ENCODE assay signal across 22 mouse cellular contexts in the genomic region with DNA sequence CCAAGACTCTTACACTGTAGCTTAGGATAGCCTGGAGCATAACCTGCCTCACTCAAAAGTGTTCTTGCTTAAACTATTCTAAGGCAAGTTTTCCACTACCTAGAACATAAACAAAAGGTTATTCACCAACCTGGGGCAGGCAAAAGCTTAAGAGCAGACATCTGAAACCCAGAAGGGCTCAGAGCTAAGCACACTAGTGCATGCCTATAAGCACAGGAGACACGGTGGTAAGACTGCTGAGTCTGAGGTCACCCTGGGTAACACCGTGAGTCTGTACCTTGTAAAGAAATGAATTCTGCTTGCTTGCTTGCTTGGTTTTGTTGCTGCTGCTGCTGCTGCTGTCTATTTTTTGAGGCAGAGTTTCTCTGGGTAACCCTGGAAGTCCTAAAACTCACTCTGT.
"Had no signal": no experiment of that assay in that cellular context is flagged by ENCODE, and none has a peak within 500 bp of the region (broad histone marks: within the 10 kb centered on the region; RNA-seq: fewer than 3 reads in every experiment).

No protein-coding gene starts in this region.

- H3K4me1 ChIP-seq: lung, embryonic 15.5 days; midbrain, embryonic 15.5 days; neural tube, embryonic 13.5 days had no signal

- H3K9ac ChIP-seq: kidney, embryonic 15.5 days; liver, embryonic 14.5 days; lung, embryonic 15.5 days; midbrain, embryonic 15.5 days; neural tube, embryonic 13.5 days had no signal

- H3K4me3 ChIP-seq: kidney, embryonic 15.5 days; left cerebral cortex, adult 2 months; lung, embryonic 15.5 days; megakaryocyte, embryonic 14.5 days; midbrain, embryonic 10.5 days; midbrain, embryonic 15.5 days; myocyte; neural tube, embryonic 13.5 days had no signal

- H3K4me2 ChIP-seq: kidney, embryonic 15.5 days; lung, embryonic 15.5 days; midbrain, embryonic 15.5 days; neural tube, embryonic 13.5 days had no signal

- H3K36me3 ChIP-seq: kidney, embryonic 15.5 days; lung, embryonic 15.5 days; midbrain, embryonic 10.5 days; midbrain, embryonic 15.5 days; neural tube, embryonic 13.5 days had no signal

- ATAC-seq: intestine, postnatal 0 days; midbrain, embryonic 15.5 days had no signal

- H3K27ac ChIP-seq: kidney, embryonic 15.5 days; left cerebral cortex, adult 2 months; liver, embryonic 14.5 days; lung, embryonic 15.5 days; midbrain, embryonic 10.5 days; midbrain, embryonic 15.5 days; neural tube, embryonic 13.5 days had no signal

- H3K9me3 ChIP-seq: kidney, embryonic 15.5 days; lung, embryonic 15.5 days; megakaryocyte, embryonic 14.5 days; midbrain, embryonic 10.5 days; midbrain, embryonic 15.5 days; neural tube, embryonic 13.5 days had no signal

- H3K27me3 ChIP-seq: kidney, embryonic 15.5 days; lung, embryonic 15.5 days; megakaryocyte, embryonic 14.5 days; midbrain, embryonic 15.5 days; neural tube, embryonic 13.5 days had no signal

- DNase-seq: kidney, adult 2 months; kidney, postnatal 10 days; kidney, postnatal 36 days; layer of hippocampus, postnatal 36 days; lung, adult 18-20 months; lung, postnatal 10 days; lung, postnatal 36 days; retina, postnatal 1 day; right cerebral cortex, postnatal 25 days; spleen, adult 18-20 months; thymus, adult 18-20 months; thymus, postnatal 36 days had no signal
